Mouse (Mus musculus) kidney, adult 2 months (tissue): Measurements from ENCODE around the gene Rexo2. TPM values are rescaled to one million over a fixed set of nuclear protein-coding genes. Genes with fewer than 3 reads are reported as not detected.
A peak's percentile ranks its signal among the peaks of the same experiment; 100 is the strongest.

Experiments used
- DNase-seq: peaks from one replicate; pipeline ENCODE4 v3.0.0; 2021
- H3K27ac ChIP-seq: fragments of 200-500 bp; 2 replicates; pipeline ENCODE4 v1.5.1; 2012; ENCODE audit warnings: low read depth, low read length, control low read depth, inconsistent platforms; ENCODE audit not compliant: insufficient read depth
- H3K27me3 ChIP-seq: fragments of 200-500 bp; replicated peaks from 2 replicates; pipeline ENCODE4 v1.6.1; 2012; ENCODE audit warnings: mild to moderate bottlenecking, moderate library complexity, low read length, inconsistent platforms; ENCODE audit not compliant: control insufficient read depth, insufficient read depth
- H3K36me3 ChIP-seq: fragments of 200-500 bp; 2 replicates; pipeline ENCODE4 v1.6.1; 2012; ENCODE audit warnings: mild to moderate bottlenecking, moderate library complexity, low read length, inconsistent platforms; ENCODE audit not compliant: control insufficient read depth, insufficient read depth
- H3K4me1 ChIP-seq: fragments of 200-500 bp; 2 replicates; pipeline ENCODE4 v1.6.1; 2011; ENCODE audit warnings: low read length; ENCODE audit not compliant: control insufficient read depth, insufficient read depth
- H3K4me3 ChIP-seq: fragments of 200-500 bp; 2 replicates; pipeline ENCODE4 v1.5.1; 2011; ENCODE audit warnings: mild to moderate bottlenecking, low read depth, low read length, control low read depth; ENCODE audit not compliant: insufficient read depth
- CTCF ChIP-seq: fragments of 200-500 bp; conservative IDR thresholded peaks from 2 replicates; pipeline ENCODE4 v1.5.1; 2011; ENCODE audit warnings: low read depth, mild to moderate bottlenecking, control low read depth, low read length, moderate library complexity, mixed read lengths; ENCODE audit not compliant: insufficient read depth, insufficient read length
- POLR2A ChIP-seq: fragments of 200-500 bp; IDR thresholded peaks from one replicate; pipeline ENCODE4 v1.6.1; 2011; ENCODE audit warnings: low read depth, low read length, control low read depth
- WGBS: fragments of 180-500 bp; shearing (Covaris S2); methylation state at CpG from one replicate; pipeline ENCODE4 v1.1.7; 2018; 5-methylcytosine and 5-hydroxymethylcytosine counted together
- polyA plus RNA-seq: library from polyadenylated mRNA; depleted of rRNA; stranded (reverse); fragments of >200 nt; gene quantifications from 2 replicates; pipeline ENCODE4 v1.2.3, GENCODE M21; 2012

Gene Rexo2
- polyA plus RNA-seq, 1 experiment: 77.4 TPM

DNA sequence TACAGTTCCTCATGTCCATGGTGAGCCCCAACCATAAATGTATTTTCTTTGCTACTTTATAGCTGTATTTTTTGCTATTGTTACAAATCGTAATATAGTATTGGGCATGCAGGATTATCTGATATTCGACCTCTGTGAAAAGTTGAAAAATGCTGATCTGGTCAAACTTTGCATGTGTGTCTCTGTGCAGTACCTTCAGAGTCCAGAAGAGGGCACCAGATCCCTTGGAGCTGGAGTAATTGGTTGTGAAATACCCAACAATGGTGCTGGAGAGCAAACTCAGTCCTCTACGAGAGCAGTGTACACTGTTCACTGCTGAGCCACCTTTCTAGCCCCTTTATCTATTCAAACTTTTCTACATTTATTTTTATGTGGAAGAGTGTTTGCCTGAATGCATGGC, 13.6 kb downstream of the Rexo2 start:
- no peak for TF ChIP-seq POLR2A
- TF ChIP-seq CTCF: peak; percentile 82
- Histone ChIP-seq H3K36me3 (no peaks in the 10 kb centered on the region; the same call in none of the 2 replicates), H3K4me3 (no peak overlapping the region), H3K27ac (no peak overlapping the region), H3K4me1 (no peaks in the 10 kb centered on the region), H3K27me3 (no peaks in the 10 kb centered on the region)
- peak; percentile 72 for DNase-seq
- WGBS: 55% methylated on average over 3 of the region's 3 CpGs

DNA sequence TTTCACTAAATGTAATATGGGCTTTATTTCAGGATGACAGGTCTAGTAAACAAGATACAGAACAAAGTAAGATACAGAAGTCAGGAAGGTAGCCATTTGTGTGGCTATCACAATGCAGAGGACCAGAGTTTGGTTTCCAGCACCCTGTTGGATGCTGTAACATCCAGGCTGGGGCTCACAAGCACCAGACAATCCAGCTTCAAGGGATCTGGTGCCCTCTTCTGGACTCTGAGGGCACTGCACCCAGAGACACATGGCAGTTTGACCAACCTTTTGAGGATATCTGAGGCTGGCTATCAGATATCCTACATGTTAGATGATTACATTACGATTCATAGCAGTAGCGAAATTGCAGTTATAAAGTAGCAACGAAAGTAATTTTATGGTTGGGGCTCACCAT, 14.8 kb downstream of the Rexo2 start:
- Histone ChIP-seq H3K4me3 (no peak overlapping the region), H3K27ac (no peak overlapping the region), H3K4me1 (no peaks in the 10 kb centered on the region), H3K36me3 (no peaks in the 10 kb centered on the region; the same call in none of the 2 replicates), H3K27me3 (no peaks in the 10 kb centered on the region)
- WGBS: 95% methylated on average over 3 of the region's 3 CpGs
- TF ChIP-seq CTCF: peak; percentile 41
- no peak for TF ChIP-seq POLR2A
- DNase-seq: no peak

DNA sequence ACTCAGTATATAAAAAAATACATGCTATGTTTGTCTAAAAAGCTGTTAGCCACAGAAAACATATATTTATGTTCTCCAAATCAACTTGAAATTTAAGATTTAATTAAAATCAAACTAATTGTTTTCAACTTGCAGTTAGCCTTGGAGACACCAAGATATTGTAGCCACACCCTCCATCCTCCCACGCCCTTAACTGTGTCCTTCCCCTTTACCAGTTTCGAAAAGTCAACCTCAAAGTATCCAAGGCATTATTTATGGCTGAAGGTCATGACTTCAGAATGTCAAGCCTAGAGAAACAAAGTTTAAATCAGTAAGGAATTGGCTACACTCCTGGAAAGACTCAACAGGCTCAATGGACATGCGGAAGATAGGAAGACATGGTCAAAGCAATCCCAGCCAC, 18.9 kb downstream of the Rexo2 start:
- H3K4me3 ChIP-seq: no peak overlapping the region
- no peak for DNase-seq
- H3K36me3 ChIP-seq: no peaks in the 10 kb centered on the region
- no peaks in the 10 kb centered on the region for H3K27me3 ChIP-seq
- no peaks in the 10 kb centered on the region for H3K4me1 ChIP-seq
- TF ChIP-seq POLR2A: no peak
- TF ChIP-seq CTCF: no peak
- WGBS: 52% methylated on average over 3 of the region's 3 CpGs
- no peak overlapping the region for H3K27ac ChIP-seq

DNA sequence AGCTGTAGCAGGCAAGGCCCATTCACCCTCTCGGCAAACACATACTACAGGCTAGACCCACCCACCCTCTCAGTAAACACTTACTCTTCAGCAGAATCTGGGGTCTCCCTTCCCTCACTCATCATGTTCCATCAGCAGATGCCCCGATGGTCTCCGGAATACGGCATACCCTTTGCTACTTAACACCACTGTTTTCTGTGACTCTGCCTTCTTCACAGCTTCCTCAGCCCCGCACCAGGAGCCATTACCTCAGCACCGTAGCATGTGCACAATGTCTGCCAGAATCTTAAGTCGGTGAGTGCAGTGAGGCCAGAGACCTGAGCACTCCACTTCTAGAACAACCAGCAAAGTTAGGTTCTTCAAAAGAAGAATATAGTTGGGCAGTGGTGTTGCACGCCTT, 19.7 kb downstream of the Rexo2 start:
- Histone ChIP-seq H3K4me3 (no peak overlapping the region), H3K4me1 (no peaks in the 10 kb centered on the region), H3K27me3 (no peaks in the 10 kb centered on the region), H3K27ac (no peak overlapping the region), H3K36me3 (no peaks in the 10 kb centered on the region)
- WGBS: 96% methylated on average over 8 of the region's 8 CpGs
- TF ChIP-seq POLR2A: no peak
- TF ChIP-seq CTCF: no peak
- DNase-seq: no peak

DNA sequence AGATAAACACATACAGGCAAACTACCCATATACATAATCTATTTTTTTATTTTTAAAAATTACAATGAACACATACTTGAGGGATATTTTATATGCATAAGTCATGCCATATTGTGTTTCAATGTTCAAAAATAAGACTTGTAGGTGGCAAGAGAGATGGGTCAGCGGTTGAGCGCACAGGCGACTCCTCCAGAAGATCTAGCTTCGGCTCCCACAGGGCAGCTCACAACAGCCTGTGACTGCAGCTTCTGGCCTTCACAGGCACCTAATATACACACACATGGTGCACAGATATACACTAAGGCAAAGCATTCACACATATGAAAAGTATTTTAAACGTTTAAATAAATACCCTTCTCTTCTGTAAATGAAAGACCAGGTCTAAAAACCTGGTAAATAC, 21.0 kb downstream of the Rexo2 start:
- H3K36me3 ChIP-seq: no peaks in the 10 kb centered on the region
- H3K27ac ChIP-seq: no peak overlapping the region
- 80% methylated on average over 5 of the region's 5 CpGs for WGBS
- H3K4me1 ChIP-seq: no peaks in the 10 kb centered on the region
- TF ChIP-seq CTCF: no peak
- no peak for DNase-seq
- H3K27me3 ChIP-seq: no peaks in the 10 kb centered on the region
- H3K4me3 ChIP-seq: no peak overlapping the region

DNA sequence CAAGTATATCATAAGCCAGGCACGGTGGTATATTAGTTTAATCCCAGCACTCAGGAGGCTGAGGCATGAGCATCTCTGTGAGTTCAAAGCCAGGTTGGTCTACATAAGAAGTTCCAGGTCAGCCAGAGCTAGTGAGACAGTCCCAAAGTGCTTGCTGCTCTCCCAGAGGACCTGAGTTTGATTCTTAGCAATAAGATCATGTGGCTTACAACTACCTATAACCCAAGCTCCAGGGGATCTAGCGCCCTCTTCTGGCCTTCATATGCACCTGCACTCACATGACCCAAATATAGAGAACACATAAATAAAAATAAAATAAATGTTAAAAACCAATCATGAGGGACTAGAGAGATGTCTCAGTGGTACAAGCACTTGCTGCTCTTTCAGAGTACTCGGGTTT, 21.5 kb downstream of the Rexo2 start:
- no peak for TF ChIP-seq POLR2A
- peak; percentile 25; the same call in 1 of the 2 replicates for TF ChIP-seq CTCF
- Histone ChIP-seq H3K4me1 (no peaks in the 10 kb centered on the region), H3K4me3 (no peak overlapping the region), H3K27me3 (no peaks in the 10 kb centered on the region), H3K27ac (no peak overlapping the region), H3K36me3 (no peaks in the 10 kb centered on the region)
- 69% methylated on average over 3 of the region's 3 CpGs for WGBS
- no peak for DNase-seq

DNA sequence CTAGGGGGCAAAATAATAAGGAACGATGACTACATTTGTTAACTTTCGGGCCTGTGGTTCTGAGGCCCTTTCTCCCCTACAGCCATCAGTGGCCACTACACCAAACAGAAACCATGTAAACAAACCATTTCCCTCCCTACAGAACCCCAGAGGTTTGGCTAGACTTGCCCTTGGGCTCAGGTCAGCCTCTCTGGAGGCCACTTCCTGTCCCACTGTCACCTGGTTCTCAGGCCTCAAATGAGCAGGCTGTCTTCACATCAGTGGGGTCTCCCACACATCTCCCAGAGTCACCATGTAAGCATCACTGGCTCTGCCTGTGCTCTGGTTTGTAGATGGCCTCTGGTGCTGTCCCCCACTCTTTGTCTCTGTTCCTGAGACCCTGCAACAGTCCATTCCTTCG, 24.5 kb downstream of the Rexo2 start:
- Histone ChIP-seq H3K4me1 (no peaks in the 10 kb centered on the region), H3K4me3 (no peak overlapping the region), H3K36me3 (no peaks in the 10 kb centered on the region), H3K27ac (no peak overlapping the region), H3K27me3 (no peaks in the 10 kb centered on the region)
- TF ChIP-seq POLR2A: no peak
- TF ChIP-seq CTCF: no peak
- 90% methylated on average over 3 of the region's 3 CpGs for WGBS
- DNase-seq: no peak

DNA sequence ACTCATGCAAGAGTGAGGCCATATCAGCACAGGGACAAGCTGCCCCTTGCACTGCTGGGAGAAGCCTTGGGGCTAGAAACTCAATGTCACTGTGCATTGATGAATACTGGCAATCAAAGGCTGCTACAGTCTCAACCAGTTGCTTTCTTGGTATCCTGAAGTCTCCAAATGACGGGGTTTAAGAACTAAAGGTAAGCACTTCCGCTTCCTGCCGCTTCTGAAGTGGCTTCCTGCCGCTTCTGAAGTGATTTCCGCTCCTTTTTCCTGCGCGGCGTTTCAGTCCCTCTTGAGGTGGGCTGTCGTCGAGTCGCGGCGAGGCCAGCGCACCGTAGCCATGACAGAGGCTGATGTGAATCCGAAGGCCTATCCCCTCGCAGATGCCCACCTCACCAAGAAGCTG, 30.4 kb downstream of the Rexo2 start:
- H3K36me3 ChIP-seq: no peaks in the 10 kb centered on the region
- H3K4me1 ChIP-seq: no peaks in the 10 kb centered on the region
- H3K27me3 ChIP-seq: no peaks in the 10 kb centered on the region
- H3K4me3 ChIP-seq: no peak overlapping the region
- no peak for DNase-seq
- 87% methylated on average over 17 of the region's 17 CpGs for WGBS
- TF ChIP-seq CTCF: no peak
- no peak for TF ChIP-seq POLR2A
- no peak overlapping the region for H3K27ac ChIP-seq
